Mouse (Mus musculus): ENCODE results near the gene Bpgm. TPM values are rescaled to one million over a fixed set of nuclear protein-coding genes. Genes with fewer than 3 reads are reported as not detected.

Bpgm gene
- 10 to 100 TPM; 20.6 to 22.6 TPM for total RNA-seq (2023)

GRCm38 (mm10) chr6:34475974-34476794 lies at the start of gene Bpgm:
Bpgm (plus strand) TSS chr6:34476207.

Other genes starting within 250 kb of the Bpgm start
- gene Akr1b3, start 158.7 kb upstream of the Bpgm start, total RNA-seq (2023): 10 to 100 TPM; 91.6 to 93.2 TPM
- gene Akr1b8, start 122.1 kb upstream of the Bpgm start, total RNA-seq (2023): not detected
- 10 to 100 TPM; 32.7 to 44.3 TPM for gene Akr1b10, start 92.0 kb upstream of the Bpgm start, total RNA-seq (2023)
- 1 to 10 TPM in 1 of 2 experiments, not detected in 1; 1.3 TPM for gene Akr1b7, start 63.9 kb upstream of the Bpgm start, total RNA-seq (2023)
- gene Cald1, start 122.3 kb downstream of the Bpgm start, total RNA-seq (2023): not detected

All from B cell, adult 67 days (primary cell).